Mouse (Mus musculus) kidney, postnatal 25 days (tissue): ENCODE measurements around the gene Plagl2.

Source experiments
- DNase-seq, 2 experiments: peaks; one replicate each; pipeline ENCODE4 v3.0.0; 2021; ENCODE audit warnings: mixed read lengths in 2 of 2

Gene Plagl2

GRCm38 (mm10) chr2:153239021-153239859 lies 2.0 kb downstream of the Plagl2 start:
- no peak for DNase-seq

GRCm38 (mm10) chr2:153238406-153238805 lies 2.8 kb downstream of the Plagl2 start:
- DNase-seq = no peak

GRCm38 (mm10) chr2:153237891-153238290 lies 3.3 kb downstream of the Plagl2 start:
- no peak for DNase-seq

- no peak for DNase-seq
Measured at GRCm38 (mm10) chr2:153237193-153237592, 4.0 kb downstream of the Plagl2 start.

- DNase-seq = peak in 1 of 2 experiments; percentile 43
Measured at GRCm38 (mm10) chr2:153228523-153228922, 12.7 kb downstream of the Plagl2 start.

GRCm38 (mm10) chr2:153227959-153228358 lies 13.3 kb downstream of the Plagl2 start:
- no peak for DNase-seq

GRCm38 (mm10) chr2:153225595-153225953 lies 15.7 kb downstream of the Plagl2 start:
- DNase-seq = no peak

GRCm38 (mm10) chr2:153224946-153225594 lies 16.2 kb downstream of the Plagl2 start, which contains the start of gene Tspyl3:
Gene Tspyl3 (minus strand): TSS chr2:153225441.
- peak in 1 of 2 experiments; percentile 24 for DNase-seq

- no peak for DNase-seq
Measured at GRCm38 (mm10) chr2:153222566-153222965, 18.7 kb downstream of the Plagl2 start.

- no peak for DNase-seq
Measured at GRCm38 (mm10) chr2:153222130-153222529, 19.1 kb downstream of the Plagl2 start.

- no peak for DNase-seq
Measured at GRCm38 (mm10) chr2:153221620-153222019, 19.6 kb downstream of the Plagl2 start.

GRCm38 (mm10) chr2:153218516-153218915 lies 22.7 kb downstream of the Plagl2 start:
- no peak for DNase-seq

- DNase-seq = no peak
Measured at GRCm38 (mm10) chr2:153217826-153218340, 23.3 kb downstream of the Plagl2 start.

- no peak for DNase-seq
Measured at GRCm38 (mm10) chr2:153215421-153215820, 25.8 kb downstream of the Plagl2 start.

- DNase-seq = no peak
Measured at GRCm38 (mm10) chr2:153214771-153215259, 26.4 kb downstream of the Plagl2 start.

- no peak for DNase-seq
Measured at GRCm38 (mm10) chr2:153213351-153213750, 27.9 kb downstream of the Plagl2 start.

- no peak for DNase-seq
Measured at GRCm38 (mm10) chr2:153211451-153211850, 29.8 kb downstream of the Plagl2 start.

GRCm38 (mm10) chr2:153209286-153209685 lies 31.9 kb downstream of the Plagl2 start:
- DNase-seq = no peak

GRCm38 (mm10) chr2:153208149-153208548 lies 33.1 kb downstream of the Plagl2 start:
- DNase-seq = no peak

- no peak for DNase-seq
Measured at GRCm38 (mm10) chr2:153202766-153203165, 38.5 kb downstream of the Plagl2 start.

- DNase-seq = no peak
Measured at GRCm38 (mm10) chr2:153199114-153199513, 42.1 kb downstream of the Plagl2 start.

- no peak for DNase-seq
Measured at GRCm38 (mm10) chr2:153198485-153198884, 42.7 kb downstream of the Plagl2 start.

- no peak for DNase-seq
Measured at GRCm38 (mm10) chr2:153194255-153194654, 47.0 kb downstream of the Plagl2 start.

GRCm38 (mm10) chr2:153191242-153191641 lies 50.0 kb downstream of the Plagl2 start:
- DNase-seq = no peak
